Mouse (Mus musculus) monocyte, adult 2 months (primary cell): ENCODE measurements around the gene Olfr894.
"Not testable (repeated sequence)": the region's sequence is repeated elsewhere in the genome, so short reads cannot be mapped to it uniquely, and the experiment has no call there.

ENCODE experiments used
- DNase-seq, 2 experiments: peaks; one replicate each; pipeline ENCODE4 v3.0.0; 2022; ENCODE audit warnings: low spot score in 2 of 2, low read depth in 1 of 2

Gene Olfr894

DNA sequence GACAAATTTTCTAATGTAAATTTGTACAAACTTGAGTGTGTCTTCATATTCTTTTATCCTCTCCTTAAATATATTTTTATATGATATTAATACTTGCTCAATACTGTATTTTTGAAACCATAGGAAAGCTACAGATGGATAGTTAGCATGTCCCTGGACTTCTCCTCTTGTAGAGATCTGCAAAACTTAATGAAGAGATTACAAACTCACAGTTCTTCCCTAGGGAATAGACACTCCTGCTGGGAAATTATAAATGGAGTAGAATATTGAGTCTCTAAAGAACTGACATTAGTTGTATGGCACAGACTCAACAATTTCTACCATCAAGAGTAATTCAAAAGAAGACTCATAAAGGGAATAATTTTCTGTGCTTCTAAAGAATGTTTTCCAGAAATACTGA lies at the start of gene Olfr894:
Gene Olfr894 (plus strand): TSS at position 301 of the 400 bp plus-strand sequence.
- no peak for DNase-seq

DNA sequence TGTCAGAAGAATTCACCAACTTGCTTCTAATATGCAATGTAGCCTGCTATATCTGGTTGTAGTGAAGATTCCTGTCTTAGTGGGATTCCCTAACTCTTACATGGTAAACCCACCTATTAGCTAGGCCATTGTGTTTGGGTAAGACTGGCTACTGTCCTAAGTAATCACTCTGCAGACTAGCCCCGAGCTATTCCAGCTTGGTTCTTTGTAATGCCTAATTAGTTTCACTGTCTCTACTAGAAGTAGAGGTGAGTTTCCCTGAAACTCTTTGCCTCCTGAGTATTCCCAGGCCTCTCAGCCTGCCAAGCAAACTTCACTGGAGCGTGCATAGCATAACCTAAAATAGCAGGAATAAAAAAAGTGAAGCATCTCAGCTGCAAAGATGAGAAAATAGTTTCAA lies 49.5 kb upstream of the Olfr894 start:
- not testable (repeated sequence) for DNase-seq

DNA sequence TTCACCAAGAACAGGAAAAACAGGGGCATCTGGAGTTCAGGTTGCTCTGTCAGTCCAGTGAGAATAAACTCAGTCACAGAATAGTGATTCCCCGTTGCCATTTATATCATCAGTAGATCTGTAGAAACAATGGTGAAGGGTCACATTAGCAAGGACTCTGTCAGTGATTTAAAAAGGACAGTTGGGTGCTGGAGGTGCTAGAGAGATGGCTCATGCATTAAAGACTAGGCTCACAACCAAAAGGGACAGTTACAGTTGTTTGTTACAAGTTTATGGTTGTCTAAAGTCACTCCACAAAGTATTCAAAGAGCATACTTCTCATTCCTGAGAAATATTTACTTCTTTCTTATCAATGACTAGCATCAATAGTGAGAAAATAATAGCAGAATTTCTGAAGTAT lies 37.1 kb upstream of the Olfr894 start, which contains the start of gene Olfr891:
Gene Olfr891 (minus strand): TSS at position 101 of the 400 bp plus-strand sequence.
- DNase-seq: no peak

DNA sequence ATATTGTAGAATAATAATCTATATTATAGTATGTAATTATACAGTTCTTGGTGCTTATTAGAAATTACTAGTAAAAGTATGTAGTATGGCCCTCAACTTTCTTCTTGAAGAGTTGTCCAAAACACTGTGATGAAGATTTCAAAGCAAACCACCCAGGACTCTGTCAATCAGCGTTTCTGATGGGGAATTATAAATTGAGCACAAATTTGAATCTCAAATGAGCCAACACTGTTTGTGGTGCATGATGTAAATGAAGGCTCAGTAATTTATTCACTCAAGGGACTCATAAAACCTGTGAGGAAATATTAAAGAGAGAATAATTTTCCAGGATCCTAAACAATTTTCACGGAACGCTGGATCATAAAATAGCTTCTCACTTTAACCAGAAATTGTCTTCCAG lies 9.8 kb upstream of the Olfr894 start, which contains the start of gene Olfr893:
Gene Olfr893 (plus strand): TSS at position 301 of the 400 bp plus-strand sequence.
- no peak for DNase-seq

DNA sequence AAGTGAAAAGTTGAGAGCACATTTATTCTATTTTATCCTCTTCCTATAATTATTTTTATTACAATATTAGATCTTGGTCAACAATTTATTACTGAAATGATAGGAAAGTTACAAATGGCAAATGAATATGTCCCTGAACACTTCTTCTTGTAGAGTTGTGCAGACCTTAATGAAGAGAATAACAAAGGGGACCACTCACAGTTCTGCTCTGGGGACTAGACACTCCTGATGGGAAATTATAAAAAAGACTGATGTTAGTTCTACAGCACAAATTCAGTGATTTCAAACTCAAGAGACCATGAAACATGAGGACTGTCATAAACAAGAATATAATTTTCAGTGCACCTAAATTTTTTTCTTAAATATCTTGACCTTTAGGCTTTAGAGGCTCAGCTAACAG lies 34.6 kb downstream of the Olfr894 start, which contains the start of gene Olfr143:
Gene Olfr143 (plus strand): TSS at position 301 of the 400 bp plus-strand sequence.
- no peak for DNase-seq

DNA sequence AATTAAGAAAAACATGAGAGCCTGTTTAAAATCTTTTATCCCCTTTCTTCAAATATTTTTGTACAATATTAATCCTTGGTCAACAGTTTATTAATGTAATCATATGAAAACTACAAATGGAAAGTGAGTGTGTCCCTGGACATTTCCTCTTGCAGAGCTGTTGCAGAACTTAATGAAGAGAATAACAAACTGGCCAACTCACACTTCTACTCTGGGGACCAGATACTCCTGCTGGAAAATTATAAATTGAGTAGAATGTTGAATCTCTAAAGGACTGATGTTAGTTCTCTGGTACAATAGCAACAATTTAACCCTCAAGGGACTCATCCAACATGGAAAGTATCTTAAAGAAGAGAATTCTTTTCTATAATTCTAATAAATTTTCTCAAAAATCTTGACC lies 49.7 kb downstream of the Olfr894 start, which contains the start of gene Olfr895:
Gene Olfr895 (plus strand): TSS at position 301 of the 400 bp plus-strand sequence.
- DNase-seq: no peak
